Comparison of ENCODE assay signal across 22 mouse cellular contexts in the genomic region with DNA sequence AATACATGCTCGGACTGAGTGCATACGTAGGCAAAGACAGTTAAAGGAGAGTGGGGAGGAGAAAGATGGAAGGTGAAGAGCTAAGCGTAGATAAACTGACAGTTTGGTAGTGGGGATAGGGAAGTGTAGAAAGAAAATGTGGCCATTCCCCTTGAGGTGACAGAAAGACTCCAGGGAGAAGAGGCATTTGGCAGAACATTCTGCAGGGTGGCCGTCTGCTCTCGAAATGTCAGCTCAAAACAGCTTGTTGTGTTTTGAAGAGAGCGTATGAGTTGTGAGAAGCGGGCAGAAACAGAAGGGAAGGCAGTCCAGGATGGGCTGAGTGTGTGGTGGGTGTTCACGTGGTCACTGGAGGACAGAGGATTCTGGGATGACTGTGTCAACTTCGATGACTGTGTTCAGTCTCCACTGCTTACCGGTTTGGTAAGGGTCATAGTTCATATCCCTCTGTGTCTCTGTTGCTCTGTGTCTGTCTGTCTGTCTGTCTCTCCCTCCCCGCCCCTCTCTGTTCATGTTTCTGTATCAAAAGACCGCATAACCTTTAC.
A peak's percentile ranks its signal among the peaks of the same experiment; 100 is the strongest.
DNase-seq lines count a peak whose midpoint lies in the region; ATAC-seq and TF ChIP-seq lines count a peak whose summit lies in the region.
"Had no signal": no experiment of that assay in that cellular context is flagged by ENCODE, and none has a peak within 500 bp of the region (broad histone marks: within the 10 kb centered on the region; RNA-seq: fewer than 3 reads in every experiment).

No protein-coding gene starts in this region.

- H3K27ac ChIP-seq in layer of hippocampus, adult 2 months = peak overlapping the region; percentile 89; the same call in 1 of the 2 replicates
- H3K27ac ChIP-seq in midbrain, embryonic 11.5 days (ENCODE audit: low read depth, low read length) = no peak overlapping the region
- no peak overlapping the region for H3K27ac ChIP-seq in midbrain, embryonic 16.5 days (ENCODE audit: low read length)
- H3K27ac ChIP-seq in liver, postnatal 0 days (ENCODE audit: low read depth) = no peak overlapping the region
- H3K27ac ChIP-seq: heart, adult 2 months; hindbrain, embryonic 14.5 days; limb, embryonic 10.5 days; limb, embryonic 15.5 days; midbrain, embryonic 12.5 days had no signal

- ATAC-seq in midbrain, embryonic 11.5 days (ENCODE audit: low FRiP score) = no peak
- ATAC-seq in midbrain, embryonic 16.5 days = no peak
- peak; percentile 88 for ATAC-seq in liver, postnatal 0 days
- ATAC-seq: CD4-positive, CD25-positive, alpha-beta regulatory T cell, adult 4 months; forebrain, embryonic 14.5 days had no signal

- no peaks in the 10 kb centered on the region for H3K36me3 ChIP-seq in midbrain, embryonic 11.5 days (ENCODE audit: control insufficient read depth, insufficient read depth, low read length)
- H3K36me3 ChIP-seq in midbrain, embryonic 16.5 days (ENCODE audit: control insufficient read depth, insufficient read depth, low read length) = no peaks in the 10 kb centered on the region
- no peaks in the 10 kb centered on the region for H3K36me3 ChIP-seq in liver, postnatal 0 days (replicated peaks; ENCODE audit: insufficient read depth, low read length)
- H3K36me3 ChIP-seq: heart, embryonic 12.5 days; limb, embryonic 10.5 days; limb, embryonic 15.5 days; midbrain, embryonic 12.5 days had no signal

- no peak for TF ChIP-seq CTCF in layer of hippocampus, adult 2 months (conservative IDR thresholded peaks at IDR 0.05)
- TF ChIP-seq CTCF in liver, postnatal 0 days (IDR thresholded peaks at IDR 0.05; ENCODE audit: low read depth) = no peak

- no peaks in the 10 kb centered on the region for H3K9me3 ChIP-seq in midbrain, embryonic 11.5 days (ENCODE audit: control insufficient read depth, low read length)
- no peaks in the 10 kb centered on the region for H3K9me3 ChIP-seq in midbrain, embryonic 16.5 days (replicated peaks; ENCODE audit: control insufficient read depth, low read length, poor library complexity, severe bottlenecking)
- no peaks in the 10 kb centered on the region for H3K9me3 ChIP-seq in liver, postnatal 0 days (ENCODE audit: low read length)
- H3K9me3 ChIP-seq: heart, embryonic 12.5 days; limb, embryonic 10.5 days; limb, embryonic 15.5 days; midbrain, embryonic 12.5 days had no signal

- H3K27me3 ChIP-seq in midbrain, embryonic 11.5 days (ENCODE audit: control insufficient read depth, insufficient read depth, low read length) = no peaks in the 10 kb centered on the region
- no peaks in the 10 kb centered on the region for H3K27me3 ChIP-seq in midbrain, embryonic 16.5 days (ENCODE audit: control insufficient read depth, insufficient read depth, low read depth, low read length)
- no peaks in the 10 kb centered on the region for H3K27me3 ChIP-seq in liver, postnatal 0 days (ENCODE audit: insufficient read depth, low read length)
- H3K27me3 ChIP-seq: heart, embryonic 12.5 days; limb, embryonic 15.5 days; midbrain, embryonic 12.5 days had no signal

- peak; percentile 22 to 30 for DNase-seq in cerebellum, postnatal 25 days
- DNase-seq in cerebellum, adult 8-10 months = no peak
- DNase-seq in layer of hippocampus, adult 2 months (ENCODE audit: low spot score in 2 of 2) = peak; percentile 20 to 38
- no peak for DNase-seq in layer of hippocampus, adult 11-12 months (ENCODE audit: low spot score)
- DNase-seq in midbrain, embryonic 11.5 days (ENCODE audit: low spot score, missing footprints) = peak; percentile 71
- DNase-seq in liver, postnatal 0 days = no peak
- DNase-seq in gastrocnemius, adult 18-20 months (ENCODE audit: low spot score) = no peak
- DNase-seq: adrenal gland, postnatal 14 days; cerebellum, adult 9-11 months; heart, adult 2 months; kidney, adult 11 months; kidney, postnatal 36 days; lung, embryonic 14.5 days; thymus, postnatal 4 days had no signal

- no peak overlapping the region for H3K4me3 ChIP-seq in layer of hippocampus, adult 2 months
- no peak overlapping the region for H3K4me3 ChIP-seq in midbrain, embryonic 11.5 days (ENCODE audit: low read depth, low read length)
- H3K4me3 ChIP-seq in midbrain, embryonic 16.5 days (ENCODE audit: low read depth, low read length) = no peak overlapping the region
- no peak overlapping the region for H3K4me3 ChIP-seq in liver, postnatal 0 days (ENCODE audit: low read depth, low read length)
- H3K4me3 ChIP-seq: heart, adult 2 months; heart, embryonic 12.5 days; limb, embryonic 10.5 days; limb, embryonic 15.5 days; midbrain, embryonic 12.5 days had no signal

- TF ChIP-seq EP300 in liver, postnatal 0 days (IDR thresholded peaks at IDR 0.05; ENCODE audit: low read depth) = no peak

- peaks cover 6% of the 10 kb centered on the region for H3K4me1 ChIP-seq in midbrain, embryonic 11.5 days (ENCODE audit: control insufficient read depth, insufficient read depth, low read length)
- H3K4me1 ChIP-seq in midbrain, embryonic 16.5 days (ENCODE audit: control insufficient read depth, insufficient read depth, low read length) = peaks cover 29% of the 10 kb centered on the region
- H3K4me1 ChIP-seq in liver, postnatal 0 days (ENCODE audit: insufficient read depth) = no peaks in the 10 kb centered on the region

- H3K9ac ChIP-seq in midbrain, embryonic 11.5 days (ENCODE audit: low read length) = no peak overlapping the region
- no peak overlapping the region for H3K9ac ChIP-seq in midbrain, embryonic 16.5 days (ENCODE audit: low read depth, low read length)
- H3K9ac ChIP-seq in liver, postnatal 0 days (replicated peaks) = no peak overlapping the region
- H3K9ac ChIP-seq: heart, embryonic 12.5 days; hindbrain, embryonic 14.5 days; limb, embryonic 15.5 days; lung, embryonic 14.5 days; midbrain, embryonic 12.5 days had no signal

- H3K4me2 ChIP-seq in midbrain, embryonic 11.5 days = no peak overlapping the region
- no peak overlapping the region for H3K4me2 ChIP-seq in midbrain, embryonic 16.5 days (ENCODE audit: low read length)
- no peak overlapping the region for H3K4me2 ChIP-seq in liver, postnatal 0 days (ENCODE audit: low read depth, low read length)
- H3K4me2 ChIP-seq: heart, embryonic 12.5 days; hindbrain, embryonic 14.5 days; limb, embryonic 15.5 days; lung, embryonic 14.5 days; midbrain, embryonic 12.5 days had no signal

- WGBS in midbrain, embryonic 11.5 days = 89% methylated on average over 12 of the region's 12 CpGs
- WGBS in midbrain, embryonic 16.5 days = 91% methylated on average over 12 of the region's 12 CpGs
- WGBS in liver, postnatal 0 days (ENCODE audit: insufficient replicate concordance) = 72% methylated on average over 12 of the region's 12 CpGs

Comparison
In these comparisons a context has a peak if more than half of its experiments do, and no peak if none do; other contexts are left out.
1. DNase-seq: peak in cerebellum, postnatal 25 days (2 of 2), layer of hippocampus, adult 2 months (2 of 2) and midbrain, embryonic 11.5 days (single experiment); none in cerebellum, adult 8-10 months (single experiment), layer of hippocampus, adult 11-12 months (single experiment), liver, postnatal 0 days (single experiment) and gastrocnemius, adult 18-20 months (single experiment).